Mouse (Mus musculus) telencephalon, adult 2 months (tissue): ENCODE results near the gene Scyl1.
"Not testable (repeated sequence)": the region's sequence is repeated elsewhere in the genome, so short reads cannot be mapped to it uniquely, and the experiment has no call there.

Source experiments
- DNase-seq: peaks from one replicate; pipeline ENCODE4 v3.0.0-alpha.2; 2011; ENCODE audit warnings: low read depth, low spot score

The Scyl1 gene

GRCm38 (mm10) chr19:5803041-5803880 lies 32.0 kb upstream of the Scyl1 start:
- peak; percentile 97 for DNase-seq

GRCm38 (mm10) chr19:5802787-5803040 lies 31.5 kb upstream of the Scyl1 start:
- DNase-seq, result no peak

- DNase-seq, result peak; percentile 93
These were observed 31.0 kb upstream of the Scyl1 start for GRCm38 (mm10) chr19:5802011-5802786.

- DNase-seq, result no peak
These were observed 30.3 kb upstream of the Scyl1 start for GRCm38 (mm10) chr19:5801432-5801964.

GRCm38 (mm10) chr19:5800632-5801431 lies 29.6 kb upstream of the Scyl1 start:
- no peak for DNase-seq

GRCm38 (mm10) chr19:5800350-5800631 lies 29.1 kb upstream of the Scyl1 start:
- DNase-seq, result no peak

- no peak for DNase-seq
These were observed 28.5 kb upstream of the Scyl1 start for GRCm38 (mm10) chr19:5799566-5800349.

- no peak for DNase-seq
These were observed 27.7 kb upstream of the Scyl1 start for GRCm38 (mm10) chr19:5798700-5799479.

- DNase-seq, result no peak
These were observed 26.3 kb upstream of the Scyl1 start for GRCm38 (mm10) chr19:5797381-5798111.

- no peak for DNase-seq
These were observed 25.4 kb upstream of the Scyl1 start for GRCm38 (mm10) chr19:5796573-5797111.

- no peak for DNase-seq
These were observed 24.7 kb upstream of the Scyl1 start for GRCm38 (mm10) chr19:5795668-5796572.

- DNase-seq, result no peak
These were observed 23.8 kb upstream of the Scyl1 start for GRCm38 (mm10) chr19:5794771-5795576.

- not testable (repeated sequence) for DNase-seq
These were observed 22.9 kb upstream of the Scyl1 start for GRCm38 (mm10) chr19:5793917-5794770.

GRCm38 (mm10) chr19:5793116-5793515 lies 21.9 kb upstream of the Scyl1 start:
- DNase-seq, result no peak

- DNase-seq, result no peak
These were observed 20.1 kb upstream of the Scyl1 start for GRCm38 (mm10) chr19:5791329-5791728.

- no peak for DNase-seq
These were observed 17.8 kb upstream of the Scyl1 start for GRCm38 (mm10) chr19:5789066-5789465.

GRCm38 (mm10) chr19:5788620-5789019 lies 17.4 kb upstream of the Scyl1 start:
- DNase-seq, result no peak
